Mouse (Mus musculus) spleen, adult 2 months (tissue): ENCODE results near the gene Ninl.

ENCODE experiments used
- CTCF ChIP-seq: fragments of 200-500 bp; IDR thresholded peaks from 2 replicates; pipeline ENCODE4 v1.5.1; 2011; ENCODE audit warnings: mild to moderate bottlenecking, inconsistent platforms; ENCODE audit not compliant: insufficient read depth, insufficient read length, insufficient replicate concordance; ENCODE audit errors: extremely low read depth
- POLR2A ChIP-seq: fragments of 200-500 bp; IDR thresholded peaks from 2 replicates; pipeline ENCODE4 v1.6.1; 2011; ENCODE audit warnings: low read depth, low read length, inconsistent platforms

DNA sequence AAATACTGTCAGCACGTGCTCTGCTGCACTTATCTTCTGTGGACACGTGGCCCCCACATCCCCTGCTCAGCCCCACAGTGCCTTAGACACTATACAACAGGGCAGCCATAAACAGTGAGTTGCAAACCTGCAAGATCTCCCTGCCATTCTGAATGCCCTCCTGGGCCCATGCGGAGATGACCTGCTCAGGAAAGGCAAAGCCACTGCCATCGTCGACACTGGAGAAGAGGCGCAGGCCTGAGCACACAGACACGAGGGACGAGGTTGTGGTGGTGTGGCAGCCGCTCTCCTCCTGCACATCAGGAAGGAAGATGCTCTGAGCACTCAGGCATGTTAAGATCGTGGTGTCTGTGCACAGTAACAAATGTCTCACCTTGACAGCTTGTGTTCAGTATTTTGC is 73.2 kb downstream of the Ninl start:
- TF ChIP-seq POLR2A, result no peak
- TF ChIP-seq CTCF, result no peak
